Mouse (Mus musculus) lung, adult 18-20 months (tissue): ENCODE results near the gene Cln5.

Experiments
- DNase-seq, 2 experiments: peaks; one replicate each; pipeline ENCODE4 v3.0.0; 2022; ENCODE audit warnings: mixed read lengths in 2 of 2

Cln5 gene

DNA sequence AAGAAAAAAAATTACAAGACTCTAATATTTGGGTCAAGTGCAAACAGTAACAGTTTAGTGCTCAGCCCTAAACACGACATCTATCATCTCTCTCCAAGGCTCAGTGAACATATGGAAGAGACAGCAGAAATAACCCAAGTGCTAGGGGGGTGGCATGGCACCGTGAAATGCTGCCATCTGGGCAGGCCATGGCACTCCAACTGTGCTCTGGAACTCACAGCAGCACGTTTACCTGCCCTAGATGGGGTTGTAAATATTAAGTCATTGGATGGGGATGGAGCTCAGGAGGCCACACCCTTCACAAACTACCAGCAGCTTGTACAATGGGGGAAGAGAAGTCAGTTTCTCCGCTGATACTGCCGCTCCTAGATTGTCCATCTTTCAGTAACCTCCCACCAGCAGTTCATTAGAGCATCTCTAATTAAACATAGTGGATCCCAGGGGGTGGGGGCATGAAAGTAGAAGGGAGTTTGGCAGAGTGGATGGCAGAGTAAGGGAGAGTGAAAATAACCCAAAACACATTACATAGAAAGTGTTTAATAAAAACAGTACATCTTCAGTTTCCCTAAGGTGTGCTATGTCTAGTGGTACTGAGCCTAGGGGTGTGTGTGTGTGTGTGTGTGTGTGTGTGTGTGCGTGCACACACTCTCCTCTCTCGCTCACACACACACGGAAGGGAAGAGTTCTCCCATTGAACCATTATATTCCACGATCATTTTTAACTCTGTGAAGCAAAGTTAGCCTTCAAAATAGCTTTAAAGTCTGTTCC, 9.4 kb downstream of the Cln5 start:
- DNase-seq = no peak

DNA sequence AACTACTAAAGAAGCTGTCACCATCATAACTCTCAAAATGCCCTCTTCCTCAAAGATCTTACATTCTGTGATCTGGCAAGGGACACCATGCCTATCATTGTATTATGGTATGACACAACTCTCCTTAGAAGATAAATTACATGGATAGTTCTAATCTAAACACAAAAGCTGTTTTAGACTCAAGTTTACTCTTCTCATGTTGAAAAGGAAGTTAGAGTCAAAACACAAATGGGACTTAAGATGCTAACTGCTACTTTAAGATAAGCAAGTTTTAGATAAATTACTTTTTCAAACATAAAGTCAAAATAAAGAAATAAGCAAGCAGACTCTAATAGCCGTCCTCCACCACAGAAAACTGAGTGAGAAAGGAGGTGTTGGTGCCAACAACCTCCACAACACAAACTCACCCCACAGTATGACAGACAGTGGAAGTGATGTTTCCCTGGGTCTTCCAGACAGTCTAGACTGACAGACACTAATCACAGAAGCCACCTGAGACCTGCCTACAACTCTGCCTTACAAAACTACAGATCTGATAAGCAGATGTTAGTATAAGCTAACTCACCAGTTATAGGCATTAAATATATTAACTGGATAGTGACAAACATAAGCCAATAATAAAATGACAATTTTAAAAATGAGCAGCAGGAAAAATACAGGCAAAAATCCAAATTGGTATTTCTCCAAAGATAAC, 16.0 kb downstream of the Cln5 start:
- DNase-seq = no peak

DNA sequence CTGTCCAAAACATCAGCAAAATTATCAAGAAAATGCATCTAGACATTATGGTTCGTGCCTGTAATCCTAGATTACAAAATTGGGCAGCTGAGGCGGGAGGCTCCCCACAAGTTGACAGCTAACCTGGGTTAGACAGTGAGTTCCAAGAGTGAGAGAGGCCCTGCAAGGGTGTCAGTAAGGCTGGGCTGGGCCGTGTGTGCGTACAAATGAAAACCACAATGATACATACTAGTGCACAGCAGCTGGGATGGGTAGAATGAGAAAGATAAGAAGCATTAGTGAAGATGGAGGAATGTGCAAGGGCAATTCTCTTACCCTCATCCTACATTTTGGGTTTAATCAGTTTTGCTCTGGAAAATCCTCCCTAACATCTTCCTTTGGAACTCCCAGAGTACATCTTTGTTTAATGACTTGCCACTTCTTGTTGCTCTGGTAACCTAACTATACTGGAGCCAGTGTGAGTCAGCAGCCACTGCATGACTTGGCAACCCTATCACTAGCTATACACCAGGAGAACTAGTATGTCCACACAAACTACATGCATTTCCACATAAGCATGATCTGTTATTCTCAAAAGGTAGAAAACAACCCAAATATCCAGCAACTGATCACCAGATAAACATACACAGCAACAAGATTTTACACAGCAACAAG, 16.8 kb downstream of the Cln5 start:
- peak in 1 of 2 experiments; percentile 36 for DNase-seq

DNA sequence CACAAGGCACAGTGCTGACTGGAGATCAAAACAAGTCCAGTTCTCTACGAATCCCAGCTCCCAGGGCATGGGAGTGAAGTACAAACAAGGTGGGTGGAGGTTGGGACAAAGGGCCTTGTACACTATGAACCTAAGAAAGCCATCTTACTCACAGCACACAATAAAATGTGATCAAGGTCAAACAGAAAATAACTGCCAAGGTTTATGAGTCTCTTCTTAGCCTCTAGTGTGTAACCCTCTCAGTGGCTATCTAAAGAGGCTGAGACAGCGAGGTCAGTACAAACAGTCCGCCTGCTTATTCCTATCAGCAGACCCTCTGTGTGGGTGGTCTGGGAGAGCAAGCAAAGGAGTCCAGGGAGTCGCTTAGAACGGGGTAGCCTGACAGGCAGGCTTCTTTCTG, 17.8 kb downstream of the Cln5 start:
- no peak for DNase-seq

DNA sequence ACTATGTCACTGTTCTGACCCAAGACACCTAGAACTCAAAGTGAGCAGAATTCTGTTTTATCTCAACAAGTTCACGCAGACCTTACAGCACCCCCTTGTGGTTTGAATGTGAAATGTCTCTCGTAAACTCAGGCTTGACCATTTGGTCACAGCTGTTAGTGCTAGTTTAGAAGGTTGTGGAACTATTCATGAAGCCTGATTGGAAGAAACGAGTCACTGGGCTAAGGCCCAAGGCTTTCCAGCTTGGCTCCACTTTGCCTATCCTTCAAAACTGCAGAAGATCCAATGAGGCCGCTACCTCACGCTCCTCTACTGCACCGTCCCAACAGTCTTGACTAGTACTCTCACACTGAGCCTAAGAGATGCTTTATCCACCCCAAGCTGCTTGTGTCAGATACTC, 18.6 kb downstream of the Cln5 start:
- DNase-seq = peak; percentile 37 to 72

DNA sequence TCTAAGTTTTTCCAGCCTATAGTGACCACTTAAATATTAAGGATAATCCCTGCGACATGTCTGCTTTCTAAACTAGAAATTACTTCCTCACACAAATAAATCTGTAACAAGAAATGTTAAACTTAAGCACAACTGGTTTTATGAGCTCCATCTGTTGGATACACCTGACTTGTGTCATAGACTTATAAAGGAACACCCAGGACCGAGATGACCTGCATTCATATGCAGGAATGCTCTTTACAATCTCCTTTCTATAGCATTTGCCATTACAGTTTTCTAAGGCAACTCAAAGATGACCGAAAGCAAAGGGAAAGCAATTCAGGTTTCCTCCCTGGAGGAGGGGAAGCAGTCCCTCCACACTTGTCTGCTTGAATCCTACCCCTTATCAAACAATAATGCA, 23.2 kb downstream of the Cln5 start:
- no peak for DNase-seq

DNA sequence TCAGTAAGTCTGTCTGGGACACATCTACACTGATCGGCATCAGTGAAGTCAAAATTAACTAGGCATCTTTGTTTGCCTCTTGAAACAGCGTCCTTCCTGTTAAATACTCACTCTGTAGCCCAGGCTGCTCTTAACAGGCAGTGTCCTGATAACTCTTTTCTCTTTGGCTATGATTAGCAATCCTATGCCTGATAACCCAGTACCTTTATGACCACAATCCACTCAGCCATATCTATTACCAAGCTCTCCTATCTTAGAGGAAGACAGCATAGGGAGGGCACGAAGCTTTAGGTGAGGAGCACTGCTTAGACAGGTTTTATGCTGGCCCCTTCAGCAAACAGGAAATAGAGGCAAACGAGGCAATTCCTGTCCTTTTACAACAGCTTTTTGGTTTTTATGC, 23.7 kb downstream of the Cln5 start:
- no peak for DNase-seq

DNA sequence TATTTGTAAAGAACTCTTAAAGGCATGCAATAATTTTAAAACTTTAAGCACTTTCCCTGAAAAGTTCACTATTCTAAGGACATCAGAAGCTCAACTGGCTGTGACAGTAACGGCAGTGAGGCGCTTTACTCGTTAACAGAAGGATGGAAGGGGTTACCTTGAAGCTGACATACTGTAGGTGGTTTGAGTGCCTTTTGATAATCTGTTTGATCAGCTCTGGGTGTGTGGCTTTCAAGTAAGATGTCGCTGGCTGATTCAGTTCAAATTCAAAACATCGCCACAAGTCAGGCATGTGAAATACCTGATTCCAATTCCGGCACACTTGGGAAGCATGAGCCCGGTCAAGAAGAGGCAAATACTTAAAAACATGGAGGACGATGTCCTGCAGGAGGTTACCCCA, 25.0 kb downstream of the Cln5 start:
- DNase-seq = no peak

DNA sequence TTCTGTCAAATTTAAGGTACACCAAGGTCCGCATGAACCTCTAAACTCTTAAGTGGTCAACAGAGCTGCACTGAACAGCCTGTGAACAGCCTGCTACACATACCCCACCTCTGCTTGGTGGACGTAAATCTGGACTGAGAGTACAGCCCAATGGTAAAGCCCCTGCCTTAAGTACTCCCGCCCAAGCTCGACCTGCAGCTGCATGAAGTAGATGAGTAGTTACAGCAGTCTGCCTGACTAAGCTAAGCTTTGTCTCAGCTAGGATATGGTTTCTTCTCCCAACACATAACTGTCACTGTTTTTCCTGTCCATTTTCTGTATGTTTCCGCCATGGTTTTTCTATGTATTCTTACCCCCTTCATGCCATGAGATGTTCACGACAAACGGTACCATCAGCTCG, 25.8 kb downstream of the Cln5 start:
- no peak for DNase-seq

DNA sequence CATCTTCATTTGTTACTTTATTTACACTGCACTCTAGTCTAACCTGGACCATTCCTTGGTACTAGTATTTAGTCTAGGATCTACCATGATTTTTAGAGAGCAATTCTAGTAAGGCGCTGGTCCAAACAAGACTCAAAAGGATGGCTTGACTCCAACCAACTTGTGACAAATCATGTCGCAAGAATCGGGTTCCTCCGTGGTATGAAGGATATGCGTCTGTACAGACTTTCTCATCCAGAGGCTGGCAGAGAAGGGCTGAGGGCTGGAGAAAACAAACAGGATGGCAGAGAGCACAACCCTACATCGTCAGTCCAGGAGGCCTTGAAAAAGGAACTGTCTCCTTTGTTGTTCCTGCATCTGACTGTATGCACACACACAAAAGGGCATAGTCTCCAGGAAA, 26.6 kb downstream of the Cln5 start:
- DNase-seq = peak; percentile 52 to 72

DNA sequence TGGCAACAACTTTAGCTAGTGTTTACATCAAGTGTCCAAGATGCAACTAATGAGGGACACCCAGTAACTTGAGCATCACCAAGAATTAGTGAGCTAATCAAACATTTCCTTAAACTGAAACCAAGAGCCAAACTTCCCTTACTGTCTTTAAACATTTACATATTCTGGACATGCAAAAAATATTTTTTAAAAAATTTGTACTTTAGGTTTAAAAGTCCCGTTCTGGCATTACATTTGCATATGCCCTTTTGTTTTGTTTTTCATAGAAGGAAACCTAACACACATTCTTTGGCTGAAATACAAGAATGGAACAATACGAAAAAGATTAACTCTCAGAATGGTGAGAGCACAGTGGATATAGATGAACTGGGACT, 28.2 kb downstream of the Cln5 start:
- DNase-seq = no peak

DNA sequence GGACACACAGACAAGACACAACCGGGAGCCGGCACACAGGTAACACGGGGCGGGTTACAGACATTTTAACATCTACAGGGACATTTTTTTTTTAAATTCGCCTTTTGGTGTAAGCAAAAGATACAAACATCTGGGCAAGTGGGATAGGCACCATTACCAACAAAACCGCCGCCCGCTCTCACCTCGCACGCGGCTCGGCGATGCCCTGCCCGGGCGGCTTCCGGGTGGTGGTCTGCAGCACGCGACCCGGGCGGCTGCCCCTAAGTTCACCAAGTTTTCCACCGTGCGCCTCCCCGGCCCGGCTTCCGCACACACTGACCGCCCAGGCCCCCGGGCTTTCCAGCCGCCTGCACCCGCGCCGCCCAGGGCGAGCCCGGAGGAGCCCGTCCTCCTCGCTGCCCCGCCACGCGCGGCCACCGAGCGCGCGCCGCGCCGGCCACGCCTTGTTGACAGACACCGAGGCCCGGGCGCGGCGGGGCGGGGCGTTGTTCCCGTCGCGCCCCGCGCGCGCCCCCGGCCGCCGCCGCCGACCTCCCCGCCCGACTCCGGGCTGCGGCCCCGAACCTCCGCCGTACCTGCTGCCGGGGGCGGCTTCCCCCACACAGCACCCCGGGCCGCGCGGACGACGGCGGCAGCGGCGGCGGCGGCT, 28.7 kb downstream of the Cln5 start:
- peak; percentile 86 to 91 for DNase-seq

DNA sequence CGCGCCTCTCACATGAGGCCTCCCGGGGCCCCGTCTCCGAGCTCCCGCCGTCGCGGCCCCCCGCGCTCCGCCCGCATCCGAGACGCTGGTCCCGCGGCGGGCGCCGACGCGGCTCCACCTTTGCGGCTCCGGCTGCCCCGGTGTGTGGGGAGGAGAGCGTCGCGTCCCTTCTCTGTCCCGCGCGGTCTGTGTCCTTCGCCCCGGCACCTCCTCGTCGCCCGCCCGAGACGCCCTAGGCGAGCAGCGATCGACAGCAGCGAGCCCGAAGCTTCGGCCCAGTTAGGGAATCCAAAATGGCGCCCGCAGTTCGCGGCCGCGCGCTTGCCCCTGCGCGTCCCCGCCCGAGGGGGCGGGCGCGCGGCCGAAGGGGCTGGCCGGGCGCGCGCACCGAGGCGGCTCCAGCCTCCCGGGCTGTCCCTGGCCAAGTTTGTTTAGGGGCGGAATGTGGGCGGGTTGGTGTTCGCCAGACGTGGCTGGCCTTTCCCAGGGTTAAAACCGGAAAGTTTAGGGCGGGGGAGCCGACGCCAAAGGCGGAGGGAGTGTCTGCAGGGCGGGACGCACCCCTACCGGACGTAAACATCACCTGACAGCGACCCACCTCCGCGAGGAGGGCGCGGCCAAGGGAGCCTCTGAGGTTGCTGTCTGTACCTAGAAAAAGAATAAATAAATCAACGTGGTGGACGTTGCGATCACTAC, 29.4 kb downstream of the Cln5 start, which contains the start of gene Fbxl3:
Fbxl3 (minus strand) TSS at position 329 of the 696 bp plus-strand sequence.
- peak; percentile 97 to 98 for DNase-seq

DNA sequence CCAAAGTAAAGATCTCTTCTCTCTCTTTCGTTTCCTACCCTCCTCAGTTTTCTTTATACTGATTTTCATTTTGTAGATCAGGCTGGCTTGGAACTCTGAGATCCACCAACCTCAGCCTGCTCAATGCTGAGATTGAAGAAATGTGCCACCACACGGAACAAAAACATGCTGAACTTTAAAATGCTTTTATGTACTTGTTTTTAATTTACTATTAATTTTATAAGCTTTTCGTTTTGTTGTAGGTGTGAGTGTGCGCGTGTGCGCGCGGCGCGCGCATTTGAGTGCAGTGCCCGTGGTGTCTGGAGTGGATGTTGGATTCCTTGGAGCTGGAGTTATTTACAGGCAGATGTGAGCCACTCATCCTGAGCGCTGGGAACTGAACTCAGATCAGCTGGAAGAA, 30.3 kb downstream of the Cln5 start:
- peak in 1 of 2 experiments; percentile 34 for DNase-seq

DNA sequence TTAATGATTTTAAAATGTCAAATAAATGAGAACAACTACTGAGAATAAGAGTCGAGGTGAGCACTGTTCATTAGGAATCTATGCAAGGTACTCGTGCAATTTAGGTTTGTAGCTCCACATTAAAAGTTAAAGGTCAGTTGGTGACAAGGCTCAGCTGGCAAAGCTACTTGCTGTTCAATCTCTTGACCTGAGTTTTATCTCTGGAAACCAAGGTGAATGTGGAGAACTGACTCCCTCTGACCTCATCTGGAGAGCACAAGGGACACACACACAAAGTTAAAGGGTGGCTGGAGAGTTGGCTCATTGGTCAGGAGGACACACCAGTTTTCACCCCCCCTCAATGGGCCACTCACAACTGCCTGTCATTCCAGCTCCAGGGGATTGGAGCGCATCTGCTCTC, 31.2 kb downstream of the Cln5 start:
- DNase-seq = no peak

DNA sequence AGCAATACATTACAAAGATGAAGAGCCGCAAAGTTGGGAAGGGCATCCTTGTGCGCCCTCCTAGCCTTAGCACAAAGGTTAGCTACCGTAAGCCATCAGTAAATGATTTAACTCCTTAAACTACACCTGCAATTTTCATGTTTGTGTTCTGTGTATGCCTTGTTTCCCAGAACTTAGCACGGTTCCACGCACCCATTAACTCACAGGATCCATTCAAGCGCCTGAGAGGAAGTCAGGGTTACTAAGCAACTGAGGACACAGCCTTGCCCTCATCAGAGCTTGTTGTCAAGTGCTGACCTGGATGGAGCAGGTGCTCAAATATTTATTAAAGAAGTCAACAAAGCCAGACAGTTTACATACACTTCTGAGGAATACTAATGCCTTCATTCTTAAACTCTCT, 32.2 kb downstream of the Cln5 start:
- peak in 1 of 2 experiments; percentile 62 for DNase-seq

DNA sequence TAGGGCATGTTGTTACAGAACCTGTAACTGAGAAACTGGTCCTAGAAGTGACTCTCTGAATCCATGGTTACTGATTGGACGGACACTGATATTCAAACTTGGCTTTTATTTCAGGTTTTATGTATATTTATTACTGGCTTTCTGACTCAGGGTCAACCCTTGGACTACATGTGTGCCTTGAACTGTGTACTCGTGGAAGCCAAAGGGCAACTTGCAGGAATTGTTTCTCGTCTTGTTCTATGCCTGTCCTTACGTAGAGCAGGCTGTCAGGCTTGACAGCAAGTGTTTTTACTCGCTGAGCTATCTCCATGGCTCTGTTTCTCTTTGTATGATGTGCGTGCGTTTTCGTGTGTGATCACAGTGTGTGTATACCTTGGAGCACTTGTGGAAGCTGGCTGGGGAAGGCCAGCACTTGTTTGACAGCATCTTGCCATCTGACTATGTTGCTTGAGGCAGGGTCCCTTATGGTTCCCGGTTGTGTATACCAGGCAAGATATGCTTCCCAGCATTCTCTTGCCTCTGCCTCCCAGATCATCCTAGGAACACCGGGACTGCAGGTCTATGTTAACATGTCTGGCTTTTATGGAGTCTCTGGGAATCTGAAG, 32.8 kb downstream of the Cln5 start:
- DNase-seq = no peak

DNA sequence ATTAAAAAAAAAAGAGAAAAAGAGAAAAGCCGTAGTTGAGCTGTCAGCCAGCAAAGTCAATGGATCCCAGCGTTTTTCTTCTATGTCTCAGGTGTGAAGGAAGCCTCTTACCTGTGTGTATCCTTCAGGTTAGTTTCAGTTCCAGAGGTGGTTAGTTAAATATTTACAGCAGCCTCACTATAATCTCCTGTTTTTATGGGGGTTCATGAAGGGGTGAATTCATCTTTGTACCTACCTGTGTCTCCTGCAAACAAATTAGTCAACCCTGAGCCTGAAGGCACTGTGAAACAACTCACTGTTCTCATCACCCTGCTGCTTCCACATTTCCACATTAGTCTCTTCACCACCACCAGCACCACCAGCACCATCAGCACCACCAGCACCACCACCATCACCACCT, 36.3 kb downstream of the Cln5 start:
- no peak for DNase-seq

DNA sequence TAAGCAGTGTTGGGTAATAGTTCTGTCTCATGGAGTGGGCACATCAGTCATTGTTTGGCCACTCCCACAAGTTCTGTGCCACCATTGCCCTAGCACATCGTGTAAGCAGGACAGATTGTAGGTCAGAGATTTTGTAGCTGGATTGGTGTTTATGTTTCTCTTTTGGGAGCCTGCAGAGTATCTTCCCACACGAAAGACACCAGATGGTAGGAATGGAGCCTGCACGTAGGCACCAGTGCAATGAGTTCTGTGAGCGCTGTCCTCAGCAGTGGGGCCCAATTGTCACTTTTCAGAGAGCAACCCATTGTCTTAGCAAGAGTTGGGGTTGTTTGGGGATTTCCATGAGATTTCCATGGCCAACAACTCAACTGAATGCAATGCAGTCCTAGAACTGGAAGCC, 40.0 kb downstream of the Cln5 start:
- no peak for DNase-seq

DNA sequence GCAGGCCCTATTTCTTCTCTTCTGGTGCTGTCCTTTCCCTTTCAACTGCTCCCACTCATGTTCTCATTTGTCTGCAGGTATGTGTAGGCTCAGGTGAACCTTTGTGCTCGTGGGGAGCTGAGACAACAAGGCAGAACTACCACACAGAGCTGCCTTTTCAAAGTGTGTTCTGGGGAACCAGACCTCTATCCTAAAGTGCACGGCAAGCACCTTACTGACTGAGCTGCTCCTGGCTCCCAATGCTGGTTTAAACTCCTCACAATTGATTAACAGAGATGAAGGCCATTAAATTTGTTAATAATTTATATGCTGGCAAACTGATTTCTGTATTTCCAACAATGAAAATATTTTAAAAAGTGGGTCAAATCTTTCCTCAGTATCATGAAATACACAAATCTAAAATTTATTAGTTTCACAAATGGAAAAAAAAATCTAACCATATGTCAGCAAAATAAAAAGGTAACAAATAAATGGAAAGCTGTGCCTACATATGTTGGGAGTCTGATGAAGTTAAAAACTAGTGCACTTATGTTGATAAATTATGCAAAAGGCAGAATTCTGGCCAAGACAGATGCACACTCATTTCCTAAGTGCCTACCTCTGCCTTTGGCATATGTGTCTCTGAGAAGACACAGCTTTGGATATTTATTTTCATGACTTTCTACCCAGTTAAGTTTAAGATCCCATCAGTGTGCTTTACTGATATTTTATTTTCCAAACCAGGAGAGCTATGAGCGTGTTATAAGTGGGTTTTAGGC, 42.8 kb downstream of the Cln5 start:
- DNase-seq = no peak

DNA sequence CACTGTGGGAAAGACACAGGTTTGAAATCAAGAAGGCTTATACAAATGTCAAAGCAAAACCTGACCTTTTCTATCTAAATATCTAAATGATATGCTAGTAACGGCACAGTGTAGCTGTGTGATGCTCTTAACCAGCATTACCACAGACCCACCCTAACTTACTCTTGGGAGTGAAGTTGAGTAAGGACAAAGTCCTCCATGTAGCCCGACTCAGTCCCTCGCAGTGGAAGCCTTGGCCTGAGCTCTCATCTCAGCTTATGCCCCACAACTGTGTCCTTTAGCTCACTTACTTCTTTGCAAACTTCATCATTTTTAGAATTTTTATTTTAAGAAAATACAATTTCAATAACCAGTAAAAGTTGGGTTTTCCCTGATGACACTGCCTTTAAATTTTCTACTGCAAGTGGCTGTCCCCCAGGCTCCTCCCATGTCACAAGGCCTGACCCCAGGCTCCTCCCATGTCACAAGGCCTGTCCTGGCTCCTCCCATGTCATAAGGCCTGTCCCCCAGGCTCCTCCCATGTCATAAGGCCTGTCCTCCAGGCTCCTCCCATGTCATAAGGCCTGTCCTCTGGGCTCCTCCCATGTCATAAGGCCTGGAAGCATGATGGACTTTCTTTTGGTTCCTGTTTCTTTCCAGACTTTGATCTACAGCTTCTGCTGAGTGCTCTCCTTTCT, 45.1 kb downstream of the Cln5 start:
- DNase-seq = no peak
